Mouse (Mus musculus): ENCODE results near the gene Kif5a. TPM values are rescaled to one million over a fixed set of nuclear protein-coding genes. Genes with fewer than 3 reads are reported as not detected.

Gene Kif5a
- polyA plus RNA-seq (2014; fragmentation: Illumina TruSeq; extraction: RNeasy Lipid Tissue Mini Kit (QIAGEN cat#74804); ENCODE audit: low read depth, low replicate concordance) = 2.3 TPM

GRCm38 (mm10) chr10:127262548-127263398 is at the start of gene Kif5a:
Gene Kif5a (minus strand): TSS chr10:127263348.

DNA sequence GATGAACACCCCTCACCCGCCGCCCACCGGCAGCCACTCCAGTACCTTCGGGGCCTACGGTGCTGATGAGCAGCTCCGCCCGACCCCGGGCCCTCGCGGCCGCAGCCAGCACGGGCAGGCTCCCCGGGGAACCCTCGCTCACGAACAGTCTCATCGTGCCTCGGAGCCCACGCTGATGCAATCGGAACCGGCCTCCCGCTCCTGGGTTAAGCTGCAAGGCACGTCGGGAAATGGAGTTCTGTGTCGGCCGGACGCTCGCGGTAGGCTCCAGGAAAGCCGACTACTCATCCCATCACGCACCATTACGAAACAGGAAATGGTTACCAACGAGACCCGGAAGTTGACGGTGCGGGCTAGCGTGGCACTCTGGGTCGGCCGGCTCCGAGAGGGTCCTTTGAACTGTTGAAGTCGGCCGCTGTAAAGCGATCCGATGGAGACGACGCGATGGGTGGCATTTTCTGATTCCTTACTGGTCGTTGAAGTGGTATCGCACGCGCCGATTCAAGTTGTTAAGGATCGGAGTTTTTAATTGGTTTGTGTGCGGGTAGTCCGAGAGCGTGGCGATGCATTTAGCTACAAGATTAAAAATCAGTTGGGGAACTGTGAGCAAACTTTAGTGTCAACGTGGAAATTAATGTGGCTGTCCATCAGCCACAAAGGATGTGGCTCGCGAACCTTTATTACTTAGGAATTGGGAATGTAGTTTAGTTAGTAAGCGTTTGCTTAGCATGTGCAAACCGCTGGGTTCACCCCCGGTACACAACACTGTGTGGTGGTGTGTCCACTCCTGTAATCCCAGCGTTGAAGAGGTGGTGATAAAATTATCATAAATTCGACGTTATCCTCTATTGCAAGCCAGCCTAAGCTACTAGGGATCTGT is 48.6 kb upstream of the Kif5a start, which contains the start of gene Mars:
Gene Mars, minus strand, starts transcription at position 311 of the 880 bp plus-strand sequence.

GRCm38 (mm10) chr10:127288800-127289572 is 25.8 kb upstream of the Kif5a start, which contains the start of gene Mbd6:
Gene Mbd6 (minus strand): TSS chr10:127289018.

DNA sequence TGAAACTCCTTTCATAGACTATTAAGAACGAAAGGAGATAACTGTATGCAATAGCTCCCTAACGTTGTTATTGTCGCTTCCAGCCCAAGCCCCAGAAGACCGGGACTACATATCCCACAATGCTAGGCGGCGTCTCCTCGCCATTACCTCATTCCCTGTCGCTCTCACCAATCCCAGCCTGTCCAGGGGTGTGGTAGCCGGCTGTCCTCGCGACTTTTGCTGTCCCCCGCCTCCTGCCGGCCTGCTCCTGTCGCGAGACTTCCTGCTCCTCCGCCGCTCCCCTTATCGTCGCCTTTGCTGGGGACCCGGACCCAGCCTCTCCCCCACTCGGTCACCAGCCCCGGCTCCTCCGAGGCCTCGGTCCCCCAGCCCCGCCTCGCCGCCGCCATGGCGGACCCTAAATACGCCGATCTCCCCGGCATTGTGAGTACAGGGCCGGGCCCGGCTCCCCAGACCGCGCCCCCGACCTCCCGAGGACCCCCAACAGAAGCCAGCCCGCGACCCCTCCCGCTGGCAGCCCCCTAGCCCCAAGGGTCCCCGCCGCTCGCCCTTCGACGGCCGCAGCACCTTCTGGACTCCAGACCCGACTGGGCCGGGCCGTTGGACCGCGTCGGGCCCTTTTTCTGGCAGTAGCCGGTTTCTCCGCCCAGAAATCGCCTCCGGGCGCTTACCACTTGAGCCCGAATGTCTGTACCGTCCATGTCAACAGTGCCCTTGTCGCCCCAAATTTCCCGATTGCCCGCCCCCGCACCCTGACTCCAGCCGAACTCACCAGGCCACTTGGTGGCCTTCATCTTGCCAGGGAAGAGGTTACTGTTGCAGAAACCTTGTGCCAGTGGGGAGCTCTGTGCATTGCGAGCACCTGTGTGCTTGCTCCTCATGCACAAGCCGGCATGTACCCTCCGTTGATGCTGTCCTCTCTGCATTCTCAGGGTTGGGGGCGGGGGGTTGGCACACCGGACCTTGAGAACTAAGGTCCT is 3.3 kb upstream of the Kif5a start, which contains the start of gene Dctn2:
Gene Dctn2, plus strand, starts transcription at position 257 of the 980 bp plus-strand sequence.

GRCm38 (mm10) chr10:127211414-127211854 is 51.7 kb downstream of the Kif5a start, which contains the start of gene Pip4k2c:
Gene Pip4k2c (minus strand): TSS chr10:127211585.

DNA sequence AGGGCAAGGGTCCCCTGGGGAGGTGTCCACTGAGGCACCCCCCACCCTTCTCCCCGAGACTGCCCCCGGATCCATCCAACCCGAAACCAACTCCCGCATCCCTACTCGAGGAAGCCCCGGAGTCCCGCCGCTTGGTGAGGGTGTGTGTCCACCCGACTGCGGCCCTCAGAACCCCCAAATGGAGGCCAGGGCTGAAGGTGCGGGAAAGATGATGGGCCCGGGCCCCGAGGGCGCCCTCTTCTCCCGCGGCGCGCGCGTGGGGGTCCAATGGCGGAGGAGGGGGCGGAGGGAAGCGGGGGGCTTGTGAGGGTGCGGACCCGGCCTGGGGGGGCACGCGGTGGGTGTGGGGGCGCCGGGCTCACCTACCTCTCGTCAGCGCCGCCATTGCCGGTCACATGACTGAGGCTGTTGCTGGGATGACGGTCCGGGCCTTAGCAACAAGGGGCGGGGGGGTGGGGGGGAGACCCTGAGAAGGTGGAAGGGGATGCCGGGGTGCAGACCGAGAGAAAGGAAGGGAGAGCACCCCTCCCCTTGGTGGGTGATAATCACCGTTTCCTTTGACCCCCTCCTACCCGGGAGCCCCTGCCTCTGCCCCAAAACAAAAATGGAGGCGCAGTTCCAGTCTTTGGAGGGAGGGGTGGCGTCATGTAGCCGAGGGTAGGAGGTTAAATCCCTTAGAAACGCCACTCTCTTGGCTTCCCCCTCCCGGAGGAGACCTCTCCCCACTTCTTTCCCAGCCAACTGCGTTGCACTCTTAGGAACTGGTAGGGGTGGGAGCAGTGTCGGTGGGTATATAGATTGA is 67.6 kb downstream of the Kif5a start, which contains the start of gene Dtx3:
Gene Dtx3, minus strand, starts transcription at position 401 of the 802 bp plus-strand sequence.

GRCm38 (mm10) chr10:127189651-127190381 is 73.3 kb downstream of the Kif5a start, which contains the start of gene Arhgef25:
Gene Arhgef25 (minus strand): TSS chr10:127190083.

GRCm38 (mm10) chr10:127179871-127180694 is 83.1 kb downstream of the Kif5a start, which contains the start of gene Slc26a10:
Gene Slc26a10 (minus strand): TSS chr10:127180645.

Other genes starting within 250 kb of the Kif5a start
- 6.5 TPM for gene Tsfm, start 232.5 kb downstream of the Kif5a start, polyA plus RNA-seq (2014; fragmentation: Illumina TruSeq; extraction: RNeasy Lipid Tissue Mini Kit (QIAGEN cat#74804); ENCODE audit: low read depth, low replicate concordance)
- gene Mettl1, start 221.9 kb downstream of the Kif5a start, polyA plus RNA-seq (2014; fragmentation: Illumina TruSeq; extraction: RNeasy Lipid Tissue Mini Kit (QIAGEN cat#74804); ENCODE audit: low read depth, low replicate concordance) = 4.2 TPM
- gene Eef1akmt3, start 221.8 kb downstream of the Kif5a start, polyA plus RNA-seq (2014; fragmentation: Illumina TruSeq; extraction: RNeasy Lipid Tissue Mini Kit (QIAGEN cat#74804); ENCODE audit: low read depth, low replicate concordance) = 1.1 TPM
- gene Cyp27b1, start 215.1 kb downstream of the Kif5a start, polyA plus RNA-seq (2014; fragmentation: Illumina TruSeq; extraction: RNeasy Lipid Tissue Mini Kit (QIAGEN cat#74804); ENCODE audit: low read depth, low replicate concordance) = not detected
- 1.4 TPM for gene March9, start 203.2 kb downstream of the Kif5a start, polyA plus RNA-seq (2014; fragmentation: Illumina TruSeq; extraction: RNeasy Lipid Tissue Mini Kit (QIAGEN cat#74804); ENCODE audit: low read depth, low replicate concordance)
- 15.3 TPM for gene Cdk4, start 199.8 kb downstream of the Kif5a start, polyA plus RNA-seq (2014; fragmentation: Illumina TruSeq; extraction: RNeasy Lipid Tissue Mini Kit (QIAGEN cat#74804); ENCODE audit: low read depth, low replicate concordance)
- gene Tspan31, start 193.1 kb downstream of the Kif5a start, polyA plus RNA-seq (2014; fragmentation: Illumina TruSeq; extraction: RNeasy Lipid Tissue Mini Kit (QIAGEN cat#74804); ENCODE audit: low read depth, low replicate concordance) = 45.5 TPM
- gene Agap2, start 188.1 kb downstream of the Kif5a start, polyA plus RNA-seq (2014; fragmentation: Illumina TruSeq; extraction: RNeasy Lipid Tissue Mini Kit (QIAGEN cat#74804); ENCODE audit: low read depth, low replicate concordance) = 0.25 TPM
- 10.3 TPM for gene Os9, start 142.2 kb downstream of the Kif5a start, polyA plus RNA-seq (2014; fragmentation: Illumina TruSeq; extraction: RNeasy Lipid Tissue Mini Kit (QIAGEN cat#74804); ENCODE audit: low read depth, low replicate concordance)
- gene B4galnt1, start 98.1 kb downstream of the Kif5a start, polyA plus RNA-seq (2014; fragmentation: Illumina TruSeq; extraction: RNeasy Lipid Tissue Mini Kit (QIAGEN cat#74804); ENCODE audit: low read depth, low replicate concordance) = 3.1 TPM
- gene Slc26a10, start 82.7 kb downstream of the Kif5a start, polyA plus RNA-seq (2014; fragmentation: Illumina TruSeq; extraction: RNeasy Lipid Tissue Mini Kit (QIAGEN cat#74804); ENCODE audit: low read depth, low replicate concordance) = not detected
- 8.2 TPM for gene Arhgef25, start 73.3 kb downstream of the Kif5a start, polyA plus RNA-seq (2014; fragmentation: Illumina TruSeq; extraction: RNeasy Lipid Tissue Mini Kit (QIAGEN cat#74804); ENCODE audit: low read depth, low replicate concordance)
- 3.4 TPM for gene Dtx3, start 67.6 kb downstream of the Kif5a start, polyA plus RNA-seq (2014; fragmentation: Illumina TruSeq; extraction: RNeasy Lipid Tissue Mini Kit (QIAGEN cat#74804); ENCODE audit: low read depth, low replicate concordance)
- gene Pip4k2c, start 51.8 kb downstream of the Kif5a start, polyA plus RNA-seq (2014; fragmentation: Illumina TruSeq; extraction: RNeasy Lipid Tissue Mini Kit (QIAGEN cat#74804); ENCODE audit: low read depth, low replicate concordance) = 23.3 TPM
- gene Dctn2, start 3.0 kb upstream of the Kif5a start, polyA plus RNA-seq (2014; fragmentation: Illumina TruSeq; extraction: RNeasy Lipid Tissue Mini Kit (QIAGEN cat#74804); ENCODE audit: low read depth, low replicate concordance) = 26.7 TPM
- gene Mbd6, start 25.7 kb upstream of the Kif5a start, polyA plus RNA-seq (2014; fragmentation: Illumina TruSeq; extraction: RNeasy Lipid Tissue Mini Kit (QIAGEN cat#74804); ENCODE audit: low read depth, low replicate concordance) = 3.3 TPM
- 5.4 TPM for gene Mars, start 48.4 kb upstream of the Kif5a start, polyA plus RNA-seq (2014; fragmentation: Illumina TruSeq; extraction: RNeasy Lipid Tissue Mini Kit (QIAGEN cat#74804); ENCODE audit: low read depth, low replicate concordance)
- 0.41 TPM for gene Arhgap9, start 58.6 kb upstream of the Kif5a start, polyA plus RNA-seq (2014; fragmentation: Illumina TruSeq; extraction: RNeasy Lipid Tissue Mini Kit (QIAGEN cat#74804); ENCODE audit: low read depth, low replicate concordance)
- 0.38 TPM for gene Gli1, start 78.6 kb upstream of the Kif5a start, polyA plus RNA-seq (2014; fragmentation: Illumina TruSeq; extraction: RNeasy Lipid Tissue Mini Kit (QIAGEN cat#74804); ENCODE audit: low read depth, low replicate concordance)
- gene Inhbe, start 91.1 kb upstream of the Kif5a start, polyA plus RNA-seq (2014; fragmentation: Illumina TruSeq; extraction: RNeasy Lipid Tissue Mini Kit (QIAGEN cat#74804); ENCODE audit: low read depth, low replicate concordance) = not detected
- gene Inhbc, start 107.1 kb upstream of the Kif5a start, polyA plus RNA-seq (2014; fragmentation: Illumina TruSeq; extraction: RNeasy Lipid Tissue Mini Kit (QIAGEN cat#74804); ENCODE audit: low read depth, low replicate concordance) = not detected
- gene R3hdm2, start 117.0 kb upstream of the Kif5a start, polyA plus RNA-seq (2014; fragmentation: Illumina TruSeq; extraction: RNeasy Lipid Tissue Mini Kit (QIAGEN cat#74804); ENCODE audit: low read depth, low replicate concordance) = 192 TPM
- gene Stac3, start 238.3 kb upstream of the Kif5a start, polyA plus RNA-seq (2014; fragmentation: Illumina TruSeq; extraction: RNeasy Lipid Tissue Mini Kit (QIAGEN cat#74804); ENCODE audit: low read depth, low replicate concordance) = not detected

Measured in sigmoid colon, adult 10 weeks (tissue).